Mouse (Mus musculus): ENCODE measurements at regions not wholly inside any gene's neighbourhood (a gene's known extent, or its start where the extent isn't known, plus 50 kb on each side); places are given as distances from the start of the nearest gene placed in this dataset.
A peak's percentile ranks its signal among the peaks of the same experiment; 100 is the strongest.

DNA sequence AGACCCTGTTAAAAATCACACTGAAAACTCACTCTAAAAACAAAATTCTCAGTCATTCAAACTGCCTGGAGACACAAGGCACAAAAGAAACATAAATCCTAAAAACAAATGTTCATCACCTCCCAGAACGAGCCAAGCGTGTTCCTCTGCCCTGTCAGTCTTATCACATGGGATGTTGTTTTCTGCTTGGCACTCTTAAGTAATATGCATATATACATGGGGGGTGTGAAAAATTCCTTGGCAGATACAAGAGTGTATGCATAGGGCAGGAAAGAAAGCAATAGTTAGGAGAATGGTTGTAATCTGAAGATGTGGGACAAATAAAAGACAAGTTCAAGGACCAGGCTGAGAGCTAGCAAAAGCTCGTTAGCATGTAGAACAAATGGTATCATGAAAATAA, 179.4 kb downstream of the Qdpr start:
- no peak for DNase-seq (ENCODE audit: low spot score in 2 of 2)

DNA sequence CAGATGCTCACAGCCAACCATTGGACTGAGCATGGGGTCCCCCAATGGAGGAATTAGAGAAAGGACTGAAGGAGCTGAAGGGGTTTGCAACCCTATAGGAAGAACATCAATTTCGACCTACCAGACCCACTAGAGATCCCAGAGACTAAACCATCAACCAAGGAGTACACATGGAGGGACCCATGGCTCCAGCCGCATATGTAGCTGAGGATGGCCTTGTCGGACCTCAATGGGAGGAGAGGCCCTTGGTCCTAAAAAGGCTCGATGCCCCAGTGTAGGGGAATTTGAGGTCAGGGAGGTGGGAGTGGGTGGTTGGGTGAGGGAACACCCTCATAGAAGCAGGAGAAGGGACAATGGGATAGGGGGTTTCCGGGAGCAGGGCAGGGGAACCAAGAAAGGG, 180.6 kb downstream of the Qdpr start:
- DNase-seq (ENCODE audit: low spot score in 2 of 2): no peak

- peak in 1 of 2 experiments; percentile 26 for DNase-seq (ENCODE audit: low spot score in 2 of 2)
These were observed 183.1 kb downstream of the Qdpr start for GRCm38 (mm10) chr5:45266914-45267313.

DNA sequence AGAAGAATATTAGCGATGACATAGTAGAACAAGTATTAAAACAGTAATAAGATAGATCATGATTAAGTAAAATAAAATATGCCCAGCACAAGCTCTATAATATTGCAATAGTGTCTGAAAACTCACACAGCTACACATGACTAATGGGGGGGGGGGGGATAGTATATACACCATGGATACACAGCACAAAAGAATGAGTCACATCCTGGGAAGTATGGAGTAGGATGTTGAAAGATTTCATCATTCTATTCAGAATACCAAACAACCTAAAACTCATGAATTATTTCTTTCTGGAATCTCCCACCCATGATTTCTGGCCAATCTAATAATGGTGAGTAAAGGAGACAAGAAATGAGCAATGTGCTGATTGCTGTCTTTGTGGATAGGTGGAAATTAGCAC, 191.6 kb downstream of the Qdpr start:
- DNase-seq (ENCODE audit: low spot score in 2 of 2): no peak

GRCm38 (mm10) chr5:45256256-45256999, 193.6 kb downstream of the Qdpr start:
- no peak for DNase-seq (ENCODE audit: low spot score in 2 of 2)

GRCm38 (mm10) chr5:45231856-45232255, 218.2 kb downstream of the Qdpr start:
- DNase-seq (ENCODE audit: low spot score in 2 of 2): peak; percentile 62 to 86

DNA sequence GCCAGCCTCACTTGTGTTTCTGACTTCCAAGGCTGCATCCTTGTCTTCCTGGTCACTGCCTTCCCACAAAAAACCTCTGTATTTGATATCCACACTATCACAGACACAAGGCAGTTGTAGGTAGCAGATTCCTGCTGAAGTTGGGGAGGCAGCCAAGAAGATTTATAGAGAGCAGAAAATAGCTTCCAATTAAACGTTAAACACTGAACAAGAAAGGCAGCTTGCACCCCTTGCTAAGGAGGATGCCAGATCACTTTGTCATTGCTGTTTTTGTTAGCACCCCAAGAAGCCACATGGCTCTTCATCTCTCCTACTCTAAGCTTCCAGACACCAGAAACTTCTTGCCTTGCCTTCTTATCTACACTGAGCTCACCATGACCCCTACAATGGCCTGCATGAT, 219.9 kb downstream of the Qdpr start:
- DNase-seq (ENCODE audit: low spot score in 2 of 2): peak; percentile 21 to 55

GRCm38 (mm10) chr5:45229477-45229876, 220.6 kb downstream of the Qdpr start:
- no peak for DNase-seq (ENCODE audit: low spot score in 2 of 2)

DNA sequence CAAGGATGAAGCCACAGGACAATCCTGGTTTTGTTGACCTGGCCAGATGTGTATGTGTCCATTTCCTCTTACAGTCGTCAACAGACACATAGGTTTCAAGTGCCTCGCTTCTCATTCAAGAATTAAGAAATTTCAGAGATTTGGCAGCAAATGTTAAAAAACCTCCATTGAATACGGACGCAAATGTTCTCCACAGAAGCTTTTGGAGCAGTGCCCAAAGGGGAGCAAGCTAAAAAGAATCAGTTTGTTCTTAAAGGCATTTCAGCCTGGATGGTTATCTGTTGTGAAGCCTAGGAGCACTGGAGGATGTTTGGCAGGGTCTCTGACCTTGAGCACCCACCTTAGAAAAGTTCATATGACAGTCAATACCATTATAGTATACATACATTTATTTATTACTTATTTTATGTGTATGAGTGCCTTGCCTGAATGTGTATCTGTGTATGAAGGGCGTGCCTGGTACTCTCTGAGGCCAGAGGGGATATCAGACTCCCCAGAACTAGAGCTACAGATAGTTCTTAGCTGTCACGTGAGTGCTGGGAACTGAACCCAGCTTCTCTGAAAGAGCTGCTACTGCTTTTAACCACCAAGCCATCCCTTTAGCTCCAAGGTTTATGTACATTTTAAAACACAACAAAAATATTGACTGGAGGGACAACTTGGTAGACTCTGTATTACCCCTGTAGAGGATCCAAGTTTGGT, 221.7 kb downstream of the Qdpr start:
- no peak for DNase-seq (ENCODE audit: low spot score in 2 of 2)

DNA sequence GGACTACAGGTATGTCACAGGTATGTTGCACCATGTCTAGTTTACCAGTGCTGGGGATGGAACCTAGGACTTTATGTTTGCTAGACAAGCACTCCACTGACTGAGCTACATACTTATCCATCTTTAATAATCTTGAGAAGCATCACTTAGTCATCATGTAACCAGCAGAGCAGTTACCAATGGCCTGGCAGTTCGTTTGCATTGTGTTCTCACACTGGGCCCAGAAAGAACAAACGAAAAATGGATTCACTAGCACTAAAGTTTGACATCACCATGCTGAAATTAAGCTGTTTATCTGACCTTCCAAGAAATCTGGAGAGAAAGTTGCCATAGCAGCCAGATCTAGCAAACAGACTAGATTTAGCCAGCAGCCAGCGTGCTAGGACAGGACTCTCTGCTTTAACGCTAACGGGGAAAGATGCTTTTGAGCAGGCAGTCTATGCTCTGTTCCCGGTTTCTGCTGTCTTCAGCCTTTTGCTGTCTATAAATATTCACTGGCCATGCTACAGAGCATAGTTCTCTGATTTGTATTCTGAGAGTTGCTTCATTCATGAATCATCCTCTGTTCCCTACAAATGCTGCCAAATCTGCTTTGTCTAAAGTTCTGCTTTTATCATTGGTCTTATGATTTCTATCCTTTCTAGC, 229.6 kb downstream of the Qdpr start:
- DNase-seq (ENCODE audit: low spot score in 2 of 2): peak; percentile 30 to 50

DNA sequence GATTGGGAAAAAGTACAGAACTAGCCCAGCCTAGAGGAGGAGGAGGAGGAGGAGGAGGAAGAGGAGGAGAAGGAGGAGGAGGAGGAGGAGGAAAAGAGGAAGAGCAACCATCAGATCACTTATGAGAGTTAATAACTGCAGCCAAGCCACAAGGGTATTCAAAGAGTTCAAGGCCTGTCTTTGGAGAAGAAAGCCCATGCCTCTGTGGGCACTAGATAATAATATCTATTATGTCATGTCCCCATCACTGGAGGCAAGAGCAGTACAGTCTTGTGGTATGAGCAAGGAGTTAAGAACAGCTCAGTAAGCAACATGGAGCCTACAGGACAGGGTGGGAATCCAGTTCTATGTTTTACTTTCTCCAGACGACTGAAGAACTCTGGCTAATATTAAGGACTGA, 230.5 kb downstream of the Qdpr start:
- DNase-seq (ENCODE audit: low spot score in 2 of 2): no peak

DNA sequence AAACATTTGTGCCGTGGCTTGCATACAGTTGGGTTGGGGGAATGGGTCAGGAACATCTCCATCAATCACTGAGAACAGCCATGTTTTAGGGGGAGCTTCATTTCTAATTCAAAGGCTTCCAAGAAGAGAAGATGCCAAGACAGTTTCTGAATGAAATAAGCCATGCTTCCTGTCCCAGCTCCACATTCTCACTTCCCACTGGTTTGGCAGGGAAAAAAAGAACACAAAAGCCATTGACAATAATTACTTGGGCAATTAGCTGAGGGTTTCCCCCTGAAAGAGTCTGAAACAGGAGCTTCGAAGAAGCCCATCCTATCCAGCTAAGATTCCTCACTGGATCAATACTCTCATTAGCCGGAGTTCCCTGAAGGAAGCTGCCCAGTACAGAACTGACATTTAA, 230.9 kb downstream of the Qdpr start:
- no peak for DNase-seq (ENCODE audit: low spot score in 2 of 2)

GRCm38 (mm10) chr5:45214475-45214874, 235.6 kb downstream of the Qdpr start:
- no peak for DNase-seq (ENCODE audit: low spot score in 2 of 2)

DNA sequence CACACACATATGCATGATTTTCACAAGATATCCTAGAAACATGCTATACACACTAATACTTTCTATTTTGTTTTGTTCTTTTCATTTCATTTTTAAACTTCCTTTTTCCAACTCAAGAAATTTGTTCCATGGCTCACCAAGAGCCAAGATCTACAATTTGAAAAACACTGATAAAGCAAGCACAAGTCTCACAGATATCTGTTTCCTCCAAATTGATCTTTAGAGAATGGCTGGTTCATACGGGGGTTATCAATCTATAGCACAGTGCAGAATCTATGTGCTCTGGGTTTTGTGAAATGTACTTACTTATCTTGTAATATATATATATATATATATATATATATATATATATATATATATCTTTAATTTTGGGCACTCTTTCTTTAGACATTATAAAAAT, 251.6 kb downstream of the Qdpr start:
- no peak for DNase-seq (ENCODE audit: low spot score in 2 of 2)

DNA sequence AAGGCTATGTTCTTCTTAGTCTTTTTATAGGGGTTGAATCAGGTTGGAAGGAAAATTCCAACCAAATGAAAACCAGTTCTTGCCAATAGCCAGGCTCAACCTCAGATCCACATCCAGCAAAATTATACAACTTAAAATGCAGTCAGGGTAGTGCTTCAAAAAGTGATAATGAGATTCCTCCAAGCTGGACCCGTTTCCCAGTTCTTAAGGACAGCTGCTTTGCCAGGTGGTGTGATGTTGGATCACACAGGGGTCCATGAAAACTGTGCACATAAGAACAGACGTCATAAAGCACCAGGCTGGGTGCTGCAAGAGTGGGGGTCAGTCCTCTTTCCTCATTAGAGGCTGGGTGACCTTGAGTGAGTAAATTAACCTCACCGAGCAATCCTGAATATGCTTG, 253.9 kb downstream of the Qdpr start:
- peak; percentile 53 to 80 for DNase-seq (ENCODE audit: low spot score in 2 of 2)

- no peak for DNase-seq (ENCODE audit: low spot score in 2 of 2)
These were observed 257.7 kb downstream of the Qdpr start for GRCm38 (mm10) chr5:45192287-45192686.

DNA sequence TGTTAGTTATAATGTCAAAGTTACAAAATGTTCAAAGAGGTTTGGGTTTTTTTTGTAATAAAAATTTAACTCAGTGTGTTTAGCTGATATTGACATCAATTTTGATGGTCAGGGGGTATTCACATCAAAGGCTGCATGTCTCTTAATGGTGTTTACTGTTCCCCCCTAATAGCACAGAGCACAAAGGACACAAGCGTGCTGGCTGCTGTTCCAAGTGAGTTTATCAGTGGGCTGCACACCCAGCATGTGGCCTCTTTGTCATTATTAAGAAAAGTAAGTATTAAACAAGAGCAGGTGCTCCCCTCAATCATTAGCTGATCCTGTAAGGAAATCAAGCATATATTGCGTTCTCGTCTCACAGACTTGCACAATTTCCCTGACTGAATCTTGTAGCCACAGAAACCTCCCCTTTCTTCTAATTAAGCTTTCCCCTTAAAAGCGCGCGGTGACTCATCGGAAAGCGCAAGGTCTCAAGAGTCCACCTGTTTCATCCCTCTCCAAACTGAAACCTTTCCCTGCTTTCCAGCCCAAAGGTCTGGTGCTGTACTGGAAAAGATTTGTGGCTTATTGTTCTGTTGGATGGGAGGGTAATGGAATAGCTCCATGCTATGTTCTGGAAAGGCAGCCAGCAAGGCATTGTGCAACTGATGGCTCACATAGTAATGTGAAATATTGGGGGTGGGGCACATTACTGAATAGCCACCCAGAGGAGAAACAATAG, 276.8 kb downstream of the Qdpr start:
- DNase-seq (ENCODE audit: low spot score in 2 of 2): no peak

DNA sequence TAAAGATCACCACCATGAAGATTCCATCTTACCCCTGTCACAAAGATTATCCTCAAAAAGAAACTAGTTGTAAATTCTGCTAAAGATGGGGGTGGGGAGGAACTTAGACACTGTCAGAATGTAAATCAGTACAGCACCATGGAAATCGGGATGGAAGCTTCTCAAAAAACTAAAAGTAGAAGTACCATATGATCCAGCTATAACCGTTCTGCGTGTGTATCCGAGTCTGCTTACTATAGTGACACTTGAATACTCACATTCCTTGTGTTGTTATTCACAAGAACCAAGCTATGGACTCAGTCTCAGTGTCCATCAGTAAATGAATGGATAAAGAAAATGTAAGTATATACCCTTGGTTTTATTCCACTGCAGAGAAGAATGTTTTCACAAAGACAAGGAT, 290.8 kb downstream of the Qdpr start:
- DNase-seq (ENCODE audit: low spot score in 2 of 2): no peak

- DNase-seq (ENCODE audit: low spot score in 2 of 2): no peak
These were observed 295.1 kb downstream of the Qdpr start for GRCm38 (mm10) chr5:45154936-45155335.

- peak in 1 of 2 experiments; percentile 43 for DNase-seq (ENCODE audit: low spot score in 2 of 2)
These were observed 305.9 kb downstream of the Qdpr start for GRCm38 (mm10) chr5:45144186-45144585.

DNA sequence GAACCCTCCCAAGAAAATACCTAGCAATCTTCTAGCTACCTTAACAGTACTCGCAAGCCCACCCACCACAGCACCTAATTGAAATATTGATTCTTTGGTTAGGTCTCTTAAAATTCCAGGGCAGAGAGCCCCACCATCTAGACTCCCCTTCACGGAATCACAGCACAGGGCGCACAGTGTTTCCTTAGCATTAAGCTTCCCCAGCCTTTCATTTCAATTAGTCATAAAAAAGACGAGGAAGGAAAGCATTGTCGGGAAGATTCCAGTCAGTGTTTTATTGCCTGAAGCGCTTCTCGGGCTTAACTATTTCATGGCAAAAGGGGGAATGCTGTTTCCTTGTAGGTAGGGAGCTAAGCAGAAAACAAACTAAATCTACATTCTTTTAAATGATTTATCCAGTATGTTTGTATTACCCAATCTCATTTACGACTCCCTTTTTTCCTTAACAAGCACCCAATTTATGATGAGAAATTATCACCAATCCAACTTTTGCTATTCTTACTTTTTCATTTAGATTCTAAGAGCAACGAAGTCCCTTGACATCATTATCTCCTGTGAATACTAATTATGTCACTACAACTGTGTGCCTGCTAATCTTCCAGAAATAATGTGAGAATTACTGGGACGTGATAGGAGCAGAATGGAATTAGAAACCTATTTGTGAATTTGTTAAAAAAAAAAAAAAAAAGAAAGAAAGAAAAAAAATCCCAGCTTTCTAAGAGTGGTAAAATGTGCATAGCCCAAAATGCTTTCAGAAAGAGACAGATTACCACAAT, 312.6 kb downstream of the Qdpr start:
- no peak for DNase-seq (ENCODE audit: low spot score in 2 of 2)

Measured in frontal cortex, postnatal 36 days (tissue).